Mouse (Mus musculus) heart, embryonic 12.5 days (tissue): ENCODE data around the gene Fam214b. TPM values are rescaled to one million over a fixed set of nuclear protein-coding genes. Genes with fewer than 3 reads are reported as not detected.

Source experiments
- ATAC-seq: fragments of 200-750 bp; cut with Nextera tagmentation; 2 replicates; pipeline ENCODE4 v1.8.0; 2017; ENCODE audit warnings: moderate TSS enrichment, moderate library complexity; ENCODE audit not compliant: insufficient number of reproducible peaks, low FRiP score
- H3K27ac ChIP-seq: fragments of 300-500 bp; sonication (generic); 2 replicates; pipeline ENCODE4 v1.5.1; 2016; ENCODE audit warnings: mild to moderate bottlenecking, moderate library complexity; ENCODE audit not compliant: poor library complexity, severe bottlenecking
- H3K27me3 ChIP-seq: fragments of 300-500 bp; sonication (generic); replicated peaks from 2 replicates; pipeline ENCODE4 v1.6.1; 2016; ENCODE audit warnings: mild to moderate bottlenecking, moderate library complexity
- H3K36me3 ChIP-seq: fragments of 300-500 bp; sonication (generic); 2 replicates; pipeline ENCODE4 v1.6.1; 2016; ENCODE audit warnings: mild to moderate bottlenecking, moderate library complexity
- H3K4me1 ChIP-seq: fragments of 300-500 bp; sonication (generic); replicated peaks from 2 replicates; pipeline ENCODE4 v1.6.1; 2016; ENCODE audit warnings: mild to moderate bottlenecking
- H3K4me2 ChIP-seq: fragments of 300-500 bp; sonication (generic); 2 replicates; pipeline ENCODE4 v1.6.1; 2016; ENCODE audit warnings: mild to moderate bottlenecking, moderate library complexity
- H3K4me3 ChIP-seq: fragments of 300-500 bp; sonication (generic); 2 replicates; pipeline ENCODE4 v1.5.1; 2016; ENCODE audit warnings: mild to moderate bottlenecking
- H3K9ac ChIP-seq: fragments of 300-500 bp; sonication (generic); 2 replicates; pipeline ENCODE4 v1.6.1; 2016; ENCODE audit warnings: mild to moderate bottlenecking, moderate library complexity
- H3K9me3 ChIP-seq: fragments of 300-500 bp; sonication (generic); replicated peaks from 2 replicates; pipeline ENCODE4 v1.6.1; 2016; ENCODE audit warnings: mild to moderate bottlenecking, moderate library complexity
- WGBS: fragments of 180-500 bp; shearing (Covaris S2); methylation state at CpG from one replicate; pipeline ENCODE4 v1.1.7; 2016; 5-methylcytosine and 5-hydroxymethylcytosine counted together
- polyA plus RNA-seq: library from polyadenylated mRNA; unstranded; fragments of >200 nt; fragmentation: Nextera tagmentation; extraction: Ambion mirVana; gene quantifications from 2 replicates; pipeline ENCODE4 v1.2.1, GENCODE M21; 2016

The Fam214b gene
- polyA plus RNA-seq, 1 experiment from 2014 or later, result 17.4 TPM

- Histone ChIP-seq H3K9me3 (no peaks in the 10 kb centered on the region), H3K36me3 (peaks cover 51% of the 10 kb centered on the region), H3K4me2 (no peak overlapping the region), H3K4me3 (no peak overlapping the region), H3K27me3 (no peaks in the 10 kb centered on the region), H3K9ac (no peak overlapping the region), H3K4me1 (peaks cover 23% of the 10 kb centered on the region), H3K27ac (no peak overlapping the region)
- WGBS, result 93% methylated on average over 7 of the region's 7 CpGs
- no peak for ATAC-seq
Measured at GRCm38 (mm10) chr4:43029121-43029520, 16.9 kb downstream of the Fam214b start.

GRCm38 (mm10) chr4:43025084-43025960 lies 20.7 kb downstream of the Fam214b start, which contains the start of gene Pigo:
TSS of gene Pigo (minus strand) at chr4:43025819.
- WGBS, result 10% methylated on average over 42 of the region's 42 CpGs
- peaks cover 69% of the 10 kb centered on the region for H3K36me3 ChIP-seq
- peak within 1 kb of the TSS; percentile 75 for H3K4me2 ChIP-seq
- peak within 1 kb of the TSS; percentile 66 for H3K9ac ChIP-seq
- H3K9me3 ChIP-seq, result no peaks in the 10 kb centered on the region
- H3K4me3 ChIP-seq, result peak within 1 kb of the TSS; percentile 68
- no peaks in the 10 kb centered on the region for H3K27me3 ChIP-seq
- ATAC-seq, result peak; percentile 89
- peak within 1 kb of the TSS; percentile 86 for H3K27ac ChIP-seq
- H3K4me1 ChIP-seq, result peaks cover 15% of the 10 kb centered on the region

GRCm38 (mm10) chr4:43024673-43025072 lies 21.3 kb downstream of the Fam214b start:
- Histone ChIP-seq H3K27me3 (no peaks in the 10 kb centered on the region), H3K4me2 (peak overlapping the region; percentile 75), H3K27ac (no peak overlapping the region), H3K9me3 (no peaks in the 10 kb centered on the region), H3K4me3 (peak overlapping the region; percentile 68), H3K4me1 (peaks cover 10% of the 10 kb centered on the region), H3K9ac (peak overlapping the region; percentile 66), H3K36me3 (peaks cover 73% of the 10 kb centered on the region)
- no peak for ATAC-seq
- 78% methylated on average over 14 of the region's 14 CpGs for WGBS

- H3K27ac ChIP-seq, result no peak overlapping the region
- H3K9ac ChIP-seq, result no peak overlapping the region
- no peak overlapping the region for H3K4me2 ChIP-seq
- ATAC-seq, result no peak
- H3K4me3 ChIP-seq, result no peak overlapping the region
- peaks cover 10% of the 10 kb centered on the region for H3K4me1 ChIP-seq
- H3K9me3 ChIP-seq, result no peaks in the 10 kb centered on the region
- 73% methylated on average over 17 of the region's 17 CpGs for WGBS
- no peaks in the 10 kb centered on the region for H3K27me3 ChIP-seq
- H3K36me3 ChIP-seq, result peaks cover 71% of the 10 kb centered on the region
Measured at GRCm38 (mm10) chr4:43021341-43021740, 24.7 kb downstream of the Fam214b start.

- no peaks in the 10 kb centered on the region for H3K27me3 ChIP-seq
- no peak overlapping the region for H3K4me2 ChIP-seq
- ATAC-seq, result no peak
- H3K27ac ChIP-seq, result no peak overlapping the region
- H3K4me1 ChIP-seq, result peaks cover 10% of the 10 kb centered on the region
- WGBS, result 84% methylated on average over 16 of the region's 16 CpGs
- H3K9me3 ChIP-seq, result no peaks in the 10 kb centered on the region
- H3K9ac ChIP-seq, result no peak overlapping the region
- H3K36me3 ChIP-seq, result peaks cover 71% of the 10 kb centered on the region
- no peak overlapping the region for H3K4me3 ChIP-seq
Measured at GRCm38 (mm10) chr4:43020876-43021275, 25.1 kb downstream of the Fam214b start.

GRCm38 (mm10) chr4:43019641-43020465 lies 26.2 kb downstream of the Fam214b start:
- Histone ChIP-seq H3K4me3 (no peak overlapping the region), H3K4me2 (no peak overlapping the region), H3K9me3 (no peaks in the 10 kb centered on the region), H3K4me1 (peaks cover 6% of the 10 kb centered on the region), H3K9ac (no peak overlapping the region), H3K36me3 (peaks cover 71% of the 10 kb centered on the region), H3K27ac (no peak overlapping the region), H3K27me3 (no peaks in the 10 kb centered on the region)
- ATAC-seq, result no peak
- WGBS, result 85% methylated on average over 23 of the region's 23 CpGs

- H3K4me1 ChIP-seq, result no peaks in the 10 kb centered on the region
- H3K9me3 ChIP-seq, result no peaks in the 10 kb centered on the region
- H3K4me3 ChIP-seq, result no peak overlapping the region
- no peak for ATAC-seq
- H3K27me3 ChIP-seq, result no peaks in the 10 kb centered on the region
- no peak overlapping the region for H3K4me2 ChIP-seq
- peaks cover 71% of the 10 kb centered on the region for H3K36me3 ChIP-seq
- WGBS, result 94% methylated on average over 10 of the region's 10 CpGs
- H3K27ac ChIP-seq, result no peak overlapping the region
- H3K9ac ChIP-seq, result no peak overlapping the region
Measured at GRCm38 (mm10) chr4:43019176-43019575, 26.8 kb downstream of the Fam214b start.

- no peak overlapping the region for H3K27ac ChIP-seq
- ATAC-seq, result no peak
- H3K4me3 ChIP-seq, result no peak overlapping the region
- H3K9ac ChIP-seq, result no peak overlapping the region
- H3K27me3 ChIP-seq, result no peaks in the 10 kb centered on the region
- H3K9me3 ChIP-seq, result no peaks in the 10 kb centered on the region
- peaks cover 65% of the 10 kb centered on the region for H3K36me3 ChIP-seq
- peaks cover 7% of the 10 kb centered on the region; the same call in 1 of the 2 replicates for H3K4me1 ChIP-seq
- WGBS, result 92% methylated on average over 4 of the region's 4 CpGs
- H3K4me2 ChIP-seq, result no peak overlapping the region
Measured at GRCm38 (mm10) chr4:43018156-43018555, 27.9 kb downstream of the Fam214b start.

- H3K4me1 ChIP-seq, result peaks cover 18% of the 10 kb centered on the region
- no peaks in the 10 kb centered on the region for H3K9me3 ChIP-seq
- 84% methylated on average over 1 of the region's 1 CpGs for WGBS
- no peak overlapping the region for H3K4me3 ChIP-seq
- H3K4me2 ChIP-seq, result no peak overlapping the region
- no peaks in the 10 kb centered on the region for H3K27me3 ChIP-seq
- no peak for ATAC-seq
- no peak overlapping the region for H3K9ac ChIP-seq
- no peak overlapping the region for H3K27ac ChIP-seq
- H3K36me3 ChIP-seq, result peaks cover 9% of the 10 kb centered on the region
Measured at GRCm38 (mm10) chr4:43012091-43012490, 33.9 kb downstream of the Fam214b start.

- under 1% methylated on average over 37 of the region's 37 CpGs for WGBS
Measured at GRCm38 (mm10) chr4:43010161-43011038, 35.6 kb downstream of the Fam214b start, which contains the start of gene Fancg. TSS of gene Fancg (minus strand) at chr4:43010506.

More at GRCm38 (mm10) chr4:43010161-43011038, 35.6 kb downstream of the Fam214b start, which contains the start of gene Fancg:
- peak within 1 kb of the TSS; percentile 76 for H3K27ac ChIP-seq
- H3K4me3 ChIP-seq, result peak within 1 kb of the TSS; percentile 90
- peak; percentile 89 for ATAC-seq
- no peaks in the 10 kb centered on the region for H3K9me3 ChIP-seq
- H3K4me2 ChIP-seq, result peak within 1 kb of the TSS; percentile 82
- H3K36me3 ChIP-seq, result peaks cover 8% of the 10 kb centered on the region; the same call in 1 of the 2 replicates
- peaks cover 18% of the 10 kb centered on the region for H3K4me1 ChIP-seq
- H3K9ac ChIP-seq, result peak within 1 kb of the TSS; percentile 76
- no peaks in the 10 kb centered on the region for H3K27me3 ChIP-seq
